Mouse (Mus musculus): ENCODE results near the gene Ramp1. TPM values are rescaled to one million over a fixed set of nuclear protein-coding genes. Genes with fewer than 3 reads are reported as not detected.
A peak's percentile ranks its signal among the peaks of the same experiment; 100 is the strongest.

Ramp1 gene
- total RNA-seq, 2 experiments from 2014 or later: 19.0 to 29.3 TPM

DNA sequence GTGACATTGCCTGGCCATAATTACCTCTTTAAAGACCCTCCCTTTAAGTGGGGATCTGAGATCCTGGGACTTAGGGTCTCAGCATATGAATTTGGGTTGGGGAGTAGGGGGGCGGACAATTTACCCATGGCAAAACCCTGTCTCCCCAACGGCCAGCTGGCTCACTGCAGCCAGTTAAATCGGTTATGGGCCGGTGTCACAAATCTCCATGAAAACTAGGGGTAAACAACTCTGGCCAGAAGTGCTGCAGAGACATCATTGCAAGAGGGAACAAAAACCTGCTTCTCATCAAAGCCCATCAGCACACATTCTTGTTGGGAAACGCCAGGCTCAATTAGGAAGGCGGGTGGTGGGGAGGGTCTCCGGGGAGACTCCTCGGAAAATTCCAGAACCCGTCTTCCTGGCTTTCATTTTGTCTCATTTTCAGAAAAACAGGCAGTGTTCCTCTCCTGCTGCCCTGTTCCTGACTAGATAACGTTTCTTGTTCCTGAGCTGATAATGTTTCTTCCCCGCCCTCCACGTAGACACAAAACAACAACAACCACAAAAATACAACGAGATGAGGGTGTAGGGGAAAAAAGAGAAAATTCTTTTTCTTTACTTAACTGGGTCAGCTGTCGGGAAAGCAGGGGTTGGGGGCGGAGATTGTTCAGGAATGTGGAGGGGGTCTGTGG, 47.9 kb downstream of the Ramp1 start:
- Histone ChIP-seq H3K27ac (peak overlapping the region; percentile 51; the same call in 1 of the 2 replicates), H3K4me3 (no peak overlapping the region)
- intact Hi-C loops (cut with DNase I): no loop called here
- DNase-seq: no peak
- no peak for TF ChIP-seq CTCF (IDR thresholded peaks at IDR 0.05)

DNA sequence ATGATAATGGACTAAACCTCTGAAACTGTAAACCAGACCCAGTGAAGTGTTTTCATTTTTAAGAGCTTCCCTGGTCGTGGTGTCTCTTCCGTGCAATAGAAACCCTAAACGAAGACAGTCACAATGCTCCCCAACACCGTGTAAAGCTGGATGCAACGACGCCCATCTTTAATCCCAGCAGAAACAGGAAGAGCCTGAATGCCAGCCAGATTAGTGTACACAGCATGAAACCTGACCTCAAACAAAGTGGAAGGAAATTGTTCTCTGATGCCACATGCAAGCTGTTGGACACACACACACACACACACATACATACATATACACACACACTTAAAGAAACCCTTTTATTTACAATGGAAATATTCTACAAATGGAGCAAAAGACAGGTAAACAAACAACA, 51.5 kb downstream of the Ramp1 start:
- H3K27ac ChIP-seq: no peak overlapping the region
- no peak for TF ChIP-seq CTCF (IDR thresholded peaks at IDR 0.05)
- H3K4me3 ChIP-seq: no peak overlapping the region
- intact Hi-C loops (cut with DNase I): no loop called here
- DNase-seq: no peak

DNA sequence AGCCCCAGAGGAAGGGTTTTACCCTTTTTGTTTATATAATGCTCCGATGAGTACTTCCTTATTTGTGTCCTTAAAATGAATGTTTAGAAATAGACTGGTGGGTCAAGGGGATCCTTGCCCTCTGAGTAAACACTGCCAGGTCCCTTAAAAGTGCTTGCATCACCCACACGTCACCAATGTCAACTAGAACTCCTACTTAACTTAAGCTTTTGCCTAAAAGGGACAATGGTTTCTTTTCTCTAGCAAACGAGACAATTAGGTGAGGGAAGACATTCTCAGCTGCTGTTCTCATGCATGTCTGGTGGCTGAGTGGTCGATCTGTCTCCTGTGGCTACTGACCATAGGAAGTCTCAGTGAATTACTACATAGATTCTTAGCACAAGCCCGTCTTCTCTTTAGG, 52.3 kb downstream of the Ramp1 start:
- Histone ChIP-seq H3K4me3 (no peak overlapping the region), H3K27ac (no peak overlapping the region)
- intact Hi-C loops (cut with DNase I): no loop called here
- TF ChIP-seq CTCF (IDR thresholded peaks at IDR 0.05): no peak
- no peak for DNase-seq

DNA sequence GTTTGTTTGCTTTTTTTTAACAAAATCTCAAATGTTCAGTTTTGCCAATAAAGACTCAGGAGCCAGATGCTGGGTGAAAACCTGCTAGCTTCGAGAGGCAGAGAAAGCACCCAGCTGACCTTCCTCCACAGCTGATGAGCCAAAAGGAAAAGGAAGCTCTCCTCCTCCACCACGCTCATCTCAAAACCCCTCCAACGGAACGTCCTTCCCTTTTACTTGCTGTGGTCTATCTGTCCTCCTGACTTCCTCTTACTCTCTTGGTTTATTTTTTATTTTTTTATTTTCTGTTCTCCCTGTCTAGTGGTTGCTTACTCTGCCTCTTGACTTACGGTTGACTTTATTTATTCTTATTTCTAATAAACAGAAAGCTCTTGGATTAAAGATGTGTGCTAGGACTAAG, 55.8 kb downstream of the Ramp1 start:
- intact Hi-C loops (cut with DNase I): loop anchor here (5.0 kb wide), 1 partner anchor 123 kb away; no protein-coding TSS in a partner anchor
- no peak for TF ChIP-seq CTCF (IDR thresholded peaks at IDR 0.05)
- DNase-seq: no peak
- Histone ChIP-seq H3K27ac (no peak overlapping the region), H3K4me3 (no peak overlapping the region)

DNA sequence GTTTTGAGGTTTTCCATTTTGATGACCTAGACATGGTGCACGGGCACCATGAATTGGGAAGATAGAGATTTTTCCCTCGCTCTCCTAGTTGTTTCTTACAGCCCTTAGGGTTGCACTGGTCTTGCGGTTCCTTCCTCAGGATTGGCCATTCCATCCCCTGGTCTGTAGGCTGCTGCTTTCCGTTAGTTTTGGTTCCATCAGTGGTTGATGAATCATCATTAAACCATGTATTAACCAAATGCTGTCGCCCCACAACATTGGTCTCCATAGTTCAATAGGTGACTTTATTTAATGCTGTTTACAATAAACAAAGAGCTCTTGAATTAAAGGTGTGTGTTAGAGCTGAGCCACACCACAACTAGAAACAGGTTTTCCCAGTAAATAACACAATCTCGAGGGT, 58.1 kb downstream of the Ramp1 start:
- Histone ChIP-seq H3K4me3 (no peak overlapping the region), H3K27ac (no peak overlapping the region)
- intact Hi-C loops (cut with DNase I): loop anchor here (2.0 to 5.0 kb wide), 2 partner anchors 125 to 265 kb away; no protein-coding TSS in a partner anchor
- no peak for DNase-seq
- TF ChIP-seq CTCF (IDR thresholded peaks at IDR 0.05): no peak

DNA sequence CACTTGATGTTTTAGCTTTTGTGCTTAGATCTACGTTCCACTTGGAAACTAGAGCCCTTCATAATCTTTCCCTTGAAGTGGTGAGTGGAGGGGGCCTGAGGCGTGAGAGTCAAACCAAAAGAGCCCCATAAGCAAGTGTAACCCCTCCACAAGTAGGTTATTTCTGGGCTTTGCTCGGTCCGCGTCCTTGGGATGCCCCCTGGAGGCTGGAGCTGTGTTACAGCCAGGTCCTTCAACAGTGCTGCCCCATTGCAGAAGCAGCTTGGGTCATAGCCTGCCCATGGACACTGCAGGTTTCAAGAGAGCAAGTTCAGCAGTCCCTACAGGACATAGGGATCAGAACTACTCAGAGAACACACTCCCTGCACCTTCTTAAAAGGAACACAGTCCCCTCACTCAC, 59.5 kb downstream of the Ramp1 start:
- no peak overlapping the region for H3K27ac ChIP-seq
- no peak overlapping the region for H3K4me3 ChIP-seq
- intact Hi-C loops (cut with DNase I): loop anchor here (1.0 to 5.0 kb wide), 3 partner anchors 60 to 266 kb away; partner anchors contain the start of gene Ramp1
- peak; percentile 83 for DNase-seq
- peak; percentile 91 for TF ChIP-seq CTCF (IDR thresholded peaks at IDR 0.05)

DNA sequence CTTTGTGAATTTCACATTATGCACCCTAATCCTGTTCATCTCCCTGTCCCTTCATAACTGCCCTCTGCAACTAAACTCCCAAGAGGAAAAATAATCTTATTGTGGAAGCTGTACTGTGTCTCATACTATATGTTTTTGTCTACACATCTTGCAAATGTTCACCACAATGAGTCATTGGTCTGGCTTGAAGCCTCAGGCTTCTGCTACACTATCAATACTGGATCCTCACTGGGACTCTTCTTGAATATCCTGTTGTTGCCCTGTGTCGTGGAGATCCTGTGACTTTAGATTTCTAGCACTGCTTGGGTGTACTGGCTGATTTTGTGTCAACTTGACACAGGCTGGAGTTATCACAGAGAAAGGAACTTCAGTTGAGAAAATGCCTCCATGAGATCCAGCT, 60.2 kb downstream of the Ramp1 start:
- TF ChIP-seq CTCF (IDR thresholded peaks at IDR 0.05): no peak
- intact Hi-C loops (cut with DNase I): loop anchor here (1.0 to 5.0 kb wide), 3 partner anchors 60 to 267 kb away; partner anchors contain the start of gene Ramp1
- DNase-seq: no peak

DNA sequence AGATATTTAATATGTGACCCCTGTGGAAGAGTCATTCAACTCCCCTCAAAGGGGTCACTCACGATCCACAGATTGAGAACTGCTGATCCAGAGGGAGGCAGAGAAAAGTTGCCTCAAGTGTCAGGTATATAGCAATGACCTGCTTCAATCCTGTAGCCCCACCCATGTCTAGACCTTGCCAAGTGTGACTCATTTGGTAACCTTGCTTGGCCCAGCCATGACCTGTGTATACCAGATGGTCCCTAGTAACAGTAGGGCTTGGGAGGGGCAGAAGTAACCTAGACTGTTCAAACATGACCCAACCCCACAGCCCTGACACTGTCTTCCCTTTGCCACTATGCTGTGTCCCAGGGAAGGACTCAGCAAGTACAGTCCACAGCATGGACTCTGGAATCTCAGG, 61.1 kb downstream of the Ramp1 start:
- no peak overlapping the region for H3K27ac ChIP-seq
- intact Hi-C loops (cut with DNase I): no loop called here
- no peak for DNase-seq
- no peak for TF ChIP-seq CTCF (IDR thresholded peaks at IDR 0.05)
- no peak overlapping the region for H3K4me3 ChIP-seq

More for the DNA sequence above, 60.2 kb downstream of the Ramp1 start:
- no peak overlapping the region for H3K27ac ChIP-seq
- no peak overlapping the region for H3K4me3 ChIP-seq

DNA sequence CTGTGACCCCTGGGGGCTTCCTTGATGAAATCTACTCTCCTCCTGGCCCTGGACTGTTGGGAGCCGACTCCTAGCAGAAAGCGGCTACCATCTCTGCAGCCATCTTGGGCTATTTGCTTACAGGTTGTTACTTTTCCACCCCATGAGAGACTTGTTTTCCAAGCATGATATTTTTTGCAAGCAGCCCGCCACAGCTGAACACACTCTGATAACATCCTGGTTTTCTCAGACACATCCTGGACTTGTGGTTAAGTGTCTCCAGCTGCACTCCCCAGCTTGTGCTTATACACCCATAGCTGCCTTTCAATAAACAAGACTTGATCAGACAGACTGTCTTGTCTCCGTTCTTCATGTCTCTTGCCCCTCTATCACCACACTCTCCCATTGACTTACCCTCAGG, 61.6 kb downstream of the Ramp1 start:
- intact Hi-C loops (cut with DNase I): no loop called here

DNA sequence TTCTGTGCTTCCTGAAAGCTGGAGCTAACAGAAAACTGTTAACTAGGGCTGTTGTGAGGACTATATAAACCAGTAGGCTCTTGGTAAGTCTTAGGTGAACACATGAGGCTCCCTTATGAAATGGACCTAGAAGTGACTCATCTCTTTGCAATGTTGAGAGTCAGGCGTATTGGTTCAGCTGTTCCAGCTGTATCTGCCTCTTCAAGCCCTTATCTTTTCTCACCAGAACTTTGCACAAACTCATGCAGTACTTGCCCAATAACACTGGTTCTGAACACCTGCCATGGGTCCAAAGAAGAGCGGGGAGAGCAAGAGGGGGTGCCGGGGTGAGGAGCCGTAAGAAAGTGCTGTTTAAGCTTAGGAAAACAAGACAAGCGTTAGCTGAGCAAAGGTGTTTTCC, 68.6 kb downstream of the Ramp1 start:
- intact Hi-C loops (cut with DNase I): no loop called here
- no peak for TF ChIP-seq CTCF (IDR thresholded peaks at IDR 0.05)
- no peak for DNase-seq
- Histone ChIP-seq H3K4me3 (no peak overlapping the region), H3K27ac (no peak overlapping the region)

More for the DNA sequence above, 61.6 kb downstream of the Ramp1 start:
- no peak overlapping the region for H3K27ac ChIP-seq
- no peak for DNase-seq
- TF ChIP-seq CTCF (IDR thresholded peaks at IDR 0.05): no peak
- no peak overlapping the region for H3K4me3 ChIP-seq

DNA sequence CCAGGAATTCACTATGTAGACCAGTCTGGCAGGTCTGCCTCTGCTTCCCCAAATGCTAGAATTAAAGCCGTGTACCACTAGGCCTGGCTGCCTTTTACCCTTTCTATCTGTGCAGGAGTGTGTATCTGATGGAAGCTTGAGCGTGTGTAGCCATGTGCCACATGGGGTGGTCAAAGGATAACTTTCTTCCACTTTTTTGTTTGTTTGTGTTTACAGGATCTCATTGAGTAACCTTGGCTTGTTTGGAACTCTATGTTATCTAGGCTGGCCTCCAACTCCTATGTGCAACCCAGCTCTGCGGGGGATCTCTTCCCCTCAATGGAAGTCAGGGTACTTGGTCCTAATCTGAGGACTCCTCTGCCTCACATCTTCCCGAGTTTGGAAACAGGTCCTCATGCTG, 69.3 kb downstream of the Ramp1 start:
- intact Hi-C loops (cut with DNase I): no loop called here
- no peak for TF ChIP-seq CTCF (IDR thresholded peaks at IDR 0.05)
- no peak overlapping the region for H3K4me3 ChIP-seq
- no peak overlapping the region for H3K27ac ChIP-seq
- DNase-seq: no peak

DNA sequence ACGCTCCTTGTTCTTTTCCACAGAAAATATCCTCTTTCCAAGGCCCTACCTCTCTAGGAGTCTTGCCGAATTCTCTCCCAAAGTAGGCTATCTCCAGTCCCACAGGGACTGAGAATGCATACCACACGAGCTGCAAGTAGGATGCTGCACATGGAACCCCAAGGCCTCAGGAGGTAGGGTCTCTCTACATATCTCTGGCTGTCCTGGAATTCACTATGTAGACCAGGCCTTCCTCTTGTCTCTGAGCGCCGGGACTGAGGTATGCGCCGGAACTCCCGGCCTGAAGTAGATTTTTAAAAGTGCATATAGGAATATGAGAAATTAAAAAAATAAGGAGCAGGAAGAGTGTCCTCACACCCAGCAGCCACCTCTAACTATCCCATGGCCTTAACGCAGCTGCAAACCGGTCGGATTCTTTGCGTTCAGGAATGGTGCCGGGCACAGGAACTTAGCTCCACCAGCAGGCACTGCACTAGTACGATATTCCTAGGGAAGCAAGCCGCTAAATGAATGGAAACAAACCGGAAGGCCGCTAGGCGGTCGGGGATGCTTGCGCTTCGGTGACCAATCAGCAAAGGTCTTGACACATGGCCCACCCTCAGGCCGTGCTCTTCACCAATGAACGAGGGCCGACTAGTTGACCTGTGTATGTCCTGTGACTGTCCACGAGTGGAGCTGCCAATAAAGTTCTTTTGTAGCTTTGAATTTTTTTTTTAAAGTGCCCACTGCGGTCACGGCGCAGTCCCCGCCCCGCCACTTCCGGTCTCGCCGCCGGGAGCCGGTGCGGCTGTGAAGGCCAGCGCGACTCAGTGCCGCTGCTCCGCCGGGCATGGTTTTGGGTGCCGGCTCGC, 70.2 kb downstream of the Ramp1 start, which contains the start of gene Ube2f:
Gene Ube2f (plus strand): TSS at position 741 of the 851 bp plus-strand sequence.
- intact Hi-C loops (cut with DNase I): loop anchor here (10.0 kb wide), 1 partner anchor 135 kb away; no protein-coding TSS in a partner anchor
- Histone ChIP-seq H3K4me3 (peak within 1 kb of the TSS; percentile 84), H3K27ac (peak within 1 kb of the TSS; percentile 97)
- TF ChIP-seq CTCF (IDR thresholded peaks at IDR 0.05): peak; percentile 41
- peak; percentile 95 for DNase-seq
